Mouse (Mus musculus): ENCODE measurements at regions not wholly inside any gene's neighbourhood (a gene's known extent, or its start where the extent isn't known, plus 50 kb on each side); places are given as distances from the start of the nearest gene placed in this dataset.

DNA sequence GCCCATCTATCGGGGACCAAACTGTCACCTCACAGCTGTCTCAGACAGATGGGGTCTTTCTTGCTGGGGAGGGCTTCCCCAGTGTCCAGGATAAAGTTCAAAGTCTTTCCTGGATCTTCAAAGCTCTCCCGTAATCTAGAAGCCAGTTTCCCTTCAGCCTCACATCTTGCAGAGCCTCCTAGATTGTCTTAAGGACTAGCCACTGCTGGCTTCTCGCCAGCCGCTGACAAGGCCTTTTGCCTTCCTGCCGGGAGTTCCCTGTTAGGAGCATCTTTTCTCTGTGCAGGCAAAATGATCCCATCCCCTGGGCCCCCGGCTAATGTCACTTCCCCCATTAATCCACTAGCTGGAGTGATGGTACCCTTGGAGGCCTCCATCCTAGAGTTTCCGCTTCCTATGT, 103.1 kb upstream of the 1600014C23Rik start:
- no peaks in the 10 kb centered on the region for H3K27me3 ChIP-seq (ENCODE audit: control insufficient read depth, insufficient read depth, low read length)
- H3K36me3 ChIP-seq (ENCODE audit: control insufficient read depth, insufficient read depth, low read length), result no peaks in the 10 kb centered on the region
- DNase-seq (ENCODE audit: low spot score, missing footprints) (no peak), ATAC-seq (ENCODE audit: low FRiP score) (no peak)
- H3K4me1 ChIP-seq (ENCODE audit: control insufficient read depth, insufficient read depth, low read length), result no peaks in the 10 kb centered on the region
- no peak overlapping the region for H3K9ac ChIP-seq (ENCODE audit: low read length)
- no peaks in the 10 kb centered on the region for H3K9me3 ChIP-seq (ENCODE audit: control insufficient read depth, low read length)
- H3K4me3 ChIP-seq (ENCODE audit: low read depth, low read length), result no peak overlapping the region
- no peak overlapping the region for H3K4me2 ChIP-seq
- WGBS, result 63% methylated on average over 7 of the region's 7 CpGs
- H3K27ac ChIP-seq (ENCODE audit: low read depth, low read length), result no peak overlapping the region

DNA sequence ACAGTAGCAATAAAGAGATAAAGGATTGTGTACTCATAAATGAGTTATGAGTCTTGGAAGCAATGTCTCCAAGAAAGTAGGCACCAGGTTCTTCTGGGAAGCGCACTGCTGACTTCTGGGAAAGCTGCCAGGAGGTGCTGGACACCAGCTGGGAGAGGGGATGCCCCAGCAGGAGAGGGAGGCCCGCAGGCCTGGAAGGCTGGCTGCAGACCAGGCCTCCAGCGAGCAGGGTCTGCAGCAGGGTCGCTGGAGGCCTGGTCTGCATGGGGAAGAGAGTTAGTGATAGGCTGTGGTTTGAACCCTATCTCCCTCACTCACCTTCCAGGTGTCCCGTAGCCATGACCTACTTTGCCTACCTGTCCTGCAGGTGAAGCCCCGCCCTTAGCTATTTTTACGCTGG, 102.6 kb upstream of the 1600014C23Rik start:
- Histone ChIP-seq H3K4me3 (ENCODE audit: low read depth, low read length) (no peak overlapping the region), H3K9ac (ENCODE audit: low read length) (no peak overlapping the region), H3K27me3 (ENCODE audit: control insufficient read depth, insufficient read depth, low read length) (no peaks in the 10 kb centered on the region), H3K9me3 (ENCODE audit: control insufficient read depth, low read length) (no peaks in the 10 kb centered on the region), H3K27ac (ENCODE audit: low read depth, low read length) (no peak overlapping the region), H3K4me2 (no peak overlapping the region), H3K36me3 (ENCODE audit: control insufficient read depth, insufficient read depth, low read length) (no peaks in the 10 kb centered on the region), H3K4me1 (ENCODE audit: control insufficient read depth, insufficient read depth, low read length) (no peaks in the 10 kb centered on the region)
- ATAC-seq (ENCODE audit: low FRiP score) (no peak), DNase-seq (ENCODE audit: low spot score, missing footprints) (no peak)
- 72% methylated on average over 7 of the region's 7 CpGs for whole genome bisulfite sequencing

DNA sequence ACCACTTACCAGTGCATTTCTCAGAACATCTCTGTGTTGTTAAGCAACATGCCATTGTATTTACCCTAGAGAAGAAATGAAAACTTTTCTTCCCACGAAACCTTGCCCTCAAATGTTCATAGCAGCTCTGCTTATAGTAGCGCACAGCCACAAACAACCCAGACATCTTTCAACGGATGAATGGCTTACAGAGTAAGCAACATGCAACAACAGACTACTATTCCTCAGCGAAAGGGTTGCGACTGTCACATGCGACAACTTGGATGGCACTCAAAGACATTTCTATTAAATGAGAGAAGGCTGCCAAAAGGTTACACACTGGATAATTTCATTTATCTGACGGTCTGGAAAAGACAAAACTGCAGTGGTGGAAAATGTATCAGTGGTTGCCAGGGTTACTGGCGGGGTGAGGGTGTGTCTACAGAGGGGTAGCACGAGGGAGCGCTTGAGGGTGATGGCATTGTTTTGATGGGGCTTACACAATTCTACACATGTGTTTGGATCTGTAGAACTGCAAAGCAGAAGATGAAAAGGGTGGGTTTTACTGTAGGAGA, 101.0 kb upstream of the 1600014C23Rik start:
- DNase-seq (ENCODE audit: low spot score, missing footprints), result no peak
- no peak for ATAC-seq (ENCODE audit: low FRiP score)

DNA sequence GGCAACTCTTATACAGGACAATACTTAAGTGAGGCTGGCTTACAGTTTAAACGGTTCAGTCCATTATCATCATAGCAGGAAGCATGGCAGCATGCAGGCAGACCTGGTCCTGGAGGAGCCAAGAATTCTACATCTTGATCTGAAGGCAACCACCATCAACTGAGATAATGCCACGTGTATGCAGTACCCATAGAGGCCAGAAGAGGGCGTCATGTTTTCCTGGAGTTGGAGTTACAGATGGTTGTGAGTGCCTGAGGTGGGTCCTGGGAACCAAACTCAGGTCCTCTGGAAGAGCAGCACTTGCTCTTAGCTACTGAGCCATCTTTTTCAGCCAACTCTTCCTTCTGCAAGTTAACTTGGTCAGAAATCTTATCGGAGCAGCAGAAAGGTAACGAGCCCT, 96.7 kb upstream of the 1600014C23Rik start:
- H3K27ac ChIP-seq (ENCODE audit: low read depth, low read length), result no peak overlapping the region
- H3K4me1 ChIP-seq (ENCODE audit: control insufficient read depth, insufficient read depth, low read length), result no peaks in the 10 kb centered on the region
- H3K27me3 ChIP-seq (ENCODE audit: control insufficient read depth, insufficient read depth, low read length), result no peaks in the 10 kb centered on the region
- DNase-seq (ENCODE audit: low spot score, missing footprints) (no peak), ATAC-seq (ENCODE audit: low FRiP score) (no peak)
- no peak overlapping the region for H3K9ac ChIP-seq (ENCODE audit: low read length)
- peaks cover 7% of the 10 kb centered on the region; the same call in 1 of the 2 replicates for H3K9me3 ChIP-seq (ENCODE audit: control insufficient read depth, low read length)
- H3K4me2 ChIP-seq, result no peak overlapping the region
- H3K4me3 ChIP-seq (ENCODE audit: low read depth, low read length), result no peak overlapping the region
- WGBS, result 82% methylated on average over 5 of the region's 5 CpGs
- no peaks in the 10 kb centered on the region for H3K36me3 ChIP-seq (ENCODE audit: control insufficient read depth, insufficient read depth, low read length)

More for the DNA sequence above, 101.0 kb upstream of the 1600014C23Rik start:
- 85% methylated on average over 10 of the region's 10 CpGs for WGBS
- Histone ChIP-seq H3K9ac (ENCODE audit: low read length) (no peak overlapping the region), H3K9me3 (ENCODE audit: control insufficient read depth, low read length) (peaks cover 7% of the 10 kb centered on the region; the same call in 1 of the 2 replicates), H3K27me3 (ENCODE audit: control insufficient read depth, insufficient read depth, low read length) (no peaks in the 10 kb centered on the region), H3K36me3 (ENCODE audit: control insufficient read depth, insufficient read depth, low read length) (no peaks in the 10 kb centered on the region), H3K27ac (ENCODE audit: low read depth, low read length) (no peak overlapping the region), H3K4me2 (no peak overlapping the region), H3K4me1 (ENCODE audit: control insufficient read depth, insufficient read depth, low read length) (no peaks in the 10 kb centered on the region), H3K4me3 (ENCODE audit: low read depth, low read length) (no peak overlapping the region)

DNA sequence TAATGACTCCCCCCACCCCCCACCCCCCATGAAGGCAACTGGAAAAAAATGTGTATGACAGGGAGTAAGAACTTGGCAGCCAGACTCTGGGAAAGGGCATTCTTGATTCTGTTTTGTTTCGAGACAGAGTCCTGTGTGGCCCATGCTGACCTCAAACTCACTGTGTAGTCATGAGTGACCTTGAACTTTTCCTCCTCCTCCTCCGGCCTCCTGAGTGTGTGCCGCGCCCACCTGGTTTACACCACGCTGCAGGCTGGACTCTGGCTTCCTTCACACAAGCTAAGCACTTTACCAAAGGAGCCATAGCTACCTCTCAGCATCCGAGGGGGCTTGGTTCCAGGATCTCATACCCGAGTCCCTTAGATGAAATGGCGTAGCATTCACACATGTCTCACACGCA, 95.9 kb upstream of the 1600014C23Rik start:
- Histone ChIP-seq H3K27me3 (ENCODE audit: control insufficient read depth, insufficient read depth, low read length) (no peaks in the 10 kb centered on the region), H3K9ac (ENCODE audit: low read length) (no peak overlapping the region), H3K4me1 (ENCODE audit: control insufficient read depth, insufficient read depth, low read length) (no peaks in the 10 kb centered on the region), H3K27ac (ENCODE audit: low read depth, low read length) (no peak overlapping the region), H3K36me3 (ENCODE audit: control insufficient read depth, insufficient read depth, low read length) (no peaks in the 10 kb centered on the region), H3K9me3 (ENCODE audit: control insufficient read depth, low read length) (peaks cover 7% of the 10 kb centered on the region; the same call in 1 of the 2 replicates), H3K4me2 (no peak overlapping the region), H3K4me3 (ENCODE audit: low read depth, low read length) (no peak overlapping the region)
- ATAC-seq (ENCODE audit: low FRiP score), result no peak
- WGBS, result 92% methylated on average over 9 of the region's 9 CpGs
- DNase-seq (ENCODE audit: low spot score, missing footprints), result no peak

DNA sequence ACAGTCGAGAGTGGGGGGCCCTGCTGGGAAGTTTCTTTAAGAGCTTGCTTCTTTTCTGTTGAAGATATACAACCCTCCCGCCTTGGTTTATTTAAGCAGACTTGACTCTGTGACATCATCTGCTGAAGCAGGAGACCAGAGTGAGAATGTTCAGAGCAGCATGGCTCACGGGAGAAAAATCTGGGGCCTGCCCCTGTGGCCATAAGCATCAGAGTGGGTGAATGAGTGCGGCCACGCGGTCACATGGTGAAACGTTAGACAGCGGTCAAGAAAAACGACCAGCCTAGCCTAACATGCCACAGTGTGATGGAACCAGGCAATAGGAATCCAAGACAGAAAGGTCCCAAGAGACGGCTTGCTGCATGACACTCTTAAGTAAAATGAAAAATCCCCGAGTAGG, 95.2 kb upstream of the 1600014C23Rik start:
- Histone ChIP-seq H3K4me3 (ENCODE audit: low read depth, low read length) (no peak overlapping the region), H3K9me3 (ENCODE audit: control insufficient read depth, low read length) (peaks cover 7% of the 10 kb centered on the region; the same call in 1 of the 2 replicates), H3K4me1 (ENCODE audit: control insufficient read depth, insufficient read depth, low read length) (no peaks in the 10 kb centered on the region), H3K36me3 (ENCODE audit: control insufficient read depth, insufficient read depth, low read length) (no peaks in the 10 kb centered on the region), H3K27ac (ENCODE audit: low read depth, low read length) (no peak overlapping the region), H3K9ac (ENCODE audit: low read length) (no peak overlapping the region), H3K4me2 (no peak overlapping the region), H3K27me3 (ENCODE audit: control insufficient read depth, insufficient read depth, low read length) (no peaks in the 10 kb centered on the region)
- ATAC-seq (ENCODE audit: low FRiP score), result no peak
- WGBS, result 88% methylated on average over 11 of the region's 11 CpGs
- no peak for DNase-seq (ENCODE audit: low spot score, missing footprints)

DNA sequence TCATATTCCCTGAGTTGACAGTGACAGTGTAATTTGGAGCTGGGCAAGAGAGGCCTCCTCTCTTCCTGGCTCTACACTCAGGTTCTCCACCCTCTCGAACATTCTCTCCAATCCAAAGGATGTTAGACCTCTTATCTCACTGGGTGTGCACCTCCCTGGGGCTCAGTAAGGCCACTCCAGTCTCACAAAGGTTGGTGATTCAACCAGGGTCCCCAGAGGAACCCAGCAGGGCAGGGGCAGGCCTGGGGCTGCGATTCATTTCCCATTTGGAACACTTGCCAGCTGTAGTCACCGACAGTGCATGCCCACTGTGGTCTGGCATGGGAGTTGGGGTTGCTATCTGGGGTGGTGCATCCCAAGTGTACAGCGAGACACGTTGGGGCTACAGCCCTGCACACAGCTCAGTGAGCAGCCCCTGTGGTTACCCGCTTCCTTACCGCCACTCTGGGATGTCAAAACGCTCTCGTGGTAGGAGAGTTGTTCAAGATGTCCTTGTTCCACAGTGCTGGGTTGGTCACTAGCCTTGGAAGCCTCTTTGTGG, 94.7 kb upstream of the 1600014C23Rik start:
- no peak for DNase-seq (ENCODE audit: low spot score, missing footprints)
- H3K4me2 ChIP-seq, result no peak overlapping the region
- no peaks in the 10 kb centered on the region for H3K27me3 ChIP-seq (ENCODE audit: control insufficient read depth, insufficient read depth, low read length)
- no peaks in the 10 kb centered on the region for H3K4me1 ChIP-seq (ENCODE audit: control insufficient read depth, insufficient read depth, low read length)
- H3K4me3 ChIP-seq (ENCODE audit: low read depth, low read length), result no peak overlapping the region
- H3K9me3 ChIP-seq (ENCODE audit: control insufficient read depth, low read length), result peaks cover 7% of the 10 kb centered on the region; the same call in 1 of the 2 replicates
- no peak for ATAC-seq (ENCODE audit: low FRiP score)
- H3K9ac ChIP-seq (ENCODE audit: low read length), result no peak overlapping the region
- H3K36me3 ChIP-seq (ENCODE audit: control insufficient read depth, insufficient read depth, low read length), result no peaks in the 10 kb centered on the region
- 93% methylated on average over 9 of the region's 9 CpGs for WGBS
- H3K27ac ChIP-seq (ENCODE audit: low read depth, low read length), result no peak overlapping the region

DNA sequence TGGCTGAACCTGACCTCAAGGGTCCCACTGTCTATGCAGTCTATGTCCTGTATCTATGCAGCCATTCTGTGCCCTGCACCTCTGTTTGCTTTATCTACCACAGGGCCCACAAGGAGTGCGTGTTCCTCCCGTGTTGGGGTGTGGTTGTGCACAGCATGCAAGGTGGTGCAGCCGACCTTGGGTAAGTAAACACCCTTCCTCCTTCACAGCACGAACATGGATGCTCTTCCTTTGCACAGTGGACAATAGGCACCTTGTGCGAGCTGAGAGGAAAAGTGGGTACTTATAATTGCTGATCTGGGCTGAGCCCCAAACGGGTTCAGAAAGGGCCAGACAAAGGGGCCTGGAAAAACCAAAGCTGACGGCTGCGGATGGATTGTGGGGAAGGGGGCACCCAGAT, 91.3 kb upstream of the 1600014C23Rik start:
- Histone ChIP-seq H3K4me3 (ENCODE audit: low read depth, low read length) (no peak overlapping the region), H3K27me3 (ENCODE audit: control insufficient read depth, insufficient read depth, low read length) (no peaks in the 10 kb centered on the region), H3K36me3 (ENCODE audit: control insufficient read depth, insufficient read depth, low read length) (no peaks in the 10 kb centered on the region), H3K4me1 (ENCODE audit: control insufficient read depth, insufficient read depth, low read length) (no peaks in the 10 kb centered on the region), H3K27ac (ENCODE audit: low read depth, low read length) (no peak overlapping the region), H3K9me3 (ENCODE audit: control insufficient read depth, low read length) (peaks cover under 1% of the 10 kb centered on the region; the same call in 1 of the 2 replicates), H3K9ac (ENCODE audit: low read length) (no peak overlapping the region), H3K4me2 (no peak overlapping the region)
- 61% methylated on average over 8 of the region's 8 CpGs for WGBS
- no peak for ATAC-seq (ENCODE audit: low FRiP score)
- DNase-seq (ENCODE audit: low spot score, missing footprints), result no peak

DNA sequence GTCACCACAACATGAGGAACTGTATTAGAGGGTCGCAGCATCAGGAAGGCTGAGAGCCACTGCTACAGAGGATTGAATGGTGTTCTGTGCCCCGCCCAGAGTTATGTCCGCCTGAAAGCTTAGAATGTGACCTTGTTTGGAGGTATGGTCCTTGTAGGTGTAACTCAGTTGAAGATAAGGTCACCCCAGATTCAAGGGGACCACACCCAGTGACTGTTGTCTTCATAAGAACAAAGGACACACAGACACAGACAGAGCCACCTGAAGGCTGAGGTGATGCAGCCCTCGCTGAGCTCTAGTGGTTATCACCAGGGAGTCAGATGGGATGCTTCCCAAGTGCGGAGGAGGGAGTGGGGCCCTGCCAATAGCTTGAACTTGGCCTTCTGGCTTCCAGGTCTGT, 89.9 kb upstream of the 1600014C23Rik start:
- DNase-seq (ENCODE audit: low spot score, missing footprints) (no peak), ATAC-seq (ENCODE audit: low FRiP score) (no peak)
- no peaks in the 10 kb centered on the region for H3K4me1 ChIP-seq (ENCODE audit: control insufficient read depth, insufficient read depth, low read length)
- no peak overlapping the region for H3K4me3 ChIP-seq (ENCODE audit: low read depth, low read length)
- H3K27me3 ChIP-seq (ENCODE audit: control insufficient read depth, insufficient read depth, low read length), result no peaks in the 10 kb centered on the region
- no peak overlapping the region for H3K4me2 ChIP-seq
- H3K9me3 ChIP-seq (ENCODE audit: control insufficient read depth, low read length), result no peaks in the 10 kb centered on the region
- H3K27ac ChIP-seq (ENCODE audit: low read depth, low read length), result no peak overlapping the region
- WGBS, result 82% methylated on average over 5 of the region's 5 CpGs
- no peaks in the 10 kb centered on the region for H3K36me3 ChIP-seq (ENCODE audit: control insufficient read depth, insufficient read depth, low read length)
- no peak overlapping the region for H3K9ac ChIP-seq (ENCODE audit: low read length)
